Mouse (Mus musculus) 3T3-L1 (cell line): Measurements from ENCODE around the gene Lmo7.

Source experiments
- DNase-seq: peaks from one replicate; pipeline ENCODE4 v3.0.0-alpha.2; 2015; ENCODE audit warnings: low read depth, low spot score

Lmo7 gene

GRCm38 (mm10) chr14:101872846-101873245 is 143.1 kb downstream of the Lmo7 start:
- no peak for DNase-seq

GRCm38 (mm10) chr14:101878346-101879049 is 148.7 kb downstream of the Lmo7 start:
- peak; percentile 55 for DNase-seq

- DNase-seq: peak; percentile 84
These were observed 149.4 kb downstream of the Lmo7 start for GRCm38 (mm10) chr14:101879050-101879694.

GRCm38 (mm10) chr14:101882966-101883365 is 153.2 kb downstream of the Lmo7 start:
- no peak for DNase-seq

GRCm38 (mm10) chr14:101883787-101884186 is 154.0 kb downstream of the Lmo7 start:
- no peak for DNase-seq

- DNase-seq: no peak
These were observed 156.6 kb downstream of the Lmo7 start for GRCm38 (mm10) chr14:101886320-101886719.

GRCm38 (mm10) chr14:101891903-101892448 is 162.2 kb downstream of the Lmo7 start:
- no peak for DNase-seq

GRCm38 (mm10) chr14:101892496-101892895 is 162.7 kb downstream of the Lmo7 start:
- DNase-seq: no peak

- DNase-seq: no peak
These were observed 163.5 kb downstream of the Lmo7 start for GRCm38 (mm10) chr14:101893215-101893614.

GRCm38 (mm10) chr14:101898250-101898649 is 168.5 kb downstream of the Lmo7 start:
- DNase-seq: no peak

GRCm38 (mm10) chr14:101901496-101901895 is 171.7 kb downstream of the Lmo7 start:
- DNase-seq: no peak

GRCm38 (mm10) chr14:101901976-101902375 is 172.2 kb downstream of the Lmo7 start:
- DNase-seq: no peak

GRCm38 (mm10) chr14:101903722-101904121 is 174.0 kb downstream of the Lmo7 start:
- no peak for DNase-seq

GRCm38 (mm10) chr14:101911983-101912382 is 182.2 kb downstream of the Lmo7 start:
- no peak for DNase-seq

GRCm38 (mm10) chr14:101912392-101912791 is 182.6 kb downstream of the Lmo7 start:
- DNase-seq: no peak

- no peak for DNase-seq
These were observed 184.6 kb downstream of the Lmo7 start for GRCm38 (mm10) chr14:101914321-101914720.

GRCm38 (mm10) chr14:101915867-101916266 is 186.1 kb downstream of the Lmo7 start:
- no peak for DNase-seq

GRCm38 (mm10) chr14:101918471-101918870 is 188.7 kb downstream of the Lmo7 start:
- no peak for DNase-seq

- DNase-seq: no peak
These were observed 198.0 kb downstream of the Lmo7 start for GRCm38 (mm10) chr14:101927646-101928244.

GRCm38 (mm10) chr14:101930576-101931447 is 201.1 kb downstream of the Lmo7 start:
- peak; percentile 35 for DNase-seq

GRCm38 (mm10) chr14:101931448-101931750 is 201.6 kb downstream of the Lmo7 start:
- DNase-seq: no peak

- DNase-seq: no peak
These were observed 203.8 kb downstream of the Lmo7 start for GRCm38 (mm10) chr14:101933551-101933950.
